Mouse (Mus musculus) leukemia stem cell, adult 10-12 weeks (primary cell): ENCODE data around the gene Eci3. TPM values are rescaled to one million over a fixed set of nuclear protein-coding genes. Genes with fewer than 3 reads are reported as not detected.

Experiments used
- polyA plus RNA-seq: library from polyadenylated mRNA; stranded (reverse); fragments of >175 nt; gene quantifications from 2 replicates; pipeline ENCODE4 v1.2.3, GENCODE M21; 2012; ENCODE audit warnings: low replicate concordance

Eci3 gene
- polyA plus RNA-seq: not detected in 2 replicates

DNA sequence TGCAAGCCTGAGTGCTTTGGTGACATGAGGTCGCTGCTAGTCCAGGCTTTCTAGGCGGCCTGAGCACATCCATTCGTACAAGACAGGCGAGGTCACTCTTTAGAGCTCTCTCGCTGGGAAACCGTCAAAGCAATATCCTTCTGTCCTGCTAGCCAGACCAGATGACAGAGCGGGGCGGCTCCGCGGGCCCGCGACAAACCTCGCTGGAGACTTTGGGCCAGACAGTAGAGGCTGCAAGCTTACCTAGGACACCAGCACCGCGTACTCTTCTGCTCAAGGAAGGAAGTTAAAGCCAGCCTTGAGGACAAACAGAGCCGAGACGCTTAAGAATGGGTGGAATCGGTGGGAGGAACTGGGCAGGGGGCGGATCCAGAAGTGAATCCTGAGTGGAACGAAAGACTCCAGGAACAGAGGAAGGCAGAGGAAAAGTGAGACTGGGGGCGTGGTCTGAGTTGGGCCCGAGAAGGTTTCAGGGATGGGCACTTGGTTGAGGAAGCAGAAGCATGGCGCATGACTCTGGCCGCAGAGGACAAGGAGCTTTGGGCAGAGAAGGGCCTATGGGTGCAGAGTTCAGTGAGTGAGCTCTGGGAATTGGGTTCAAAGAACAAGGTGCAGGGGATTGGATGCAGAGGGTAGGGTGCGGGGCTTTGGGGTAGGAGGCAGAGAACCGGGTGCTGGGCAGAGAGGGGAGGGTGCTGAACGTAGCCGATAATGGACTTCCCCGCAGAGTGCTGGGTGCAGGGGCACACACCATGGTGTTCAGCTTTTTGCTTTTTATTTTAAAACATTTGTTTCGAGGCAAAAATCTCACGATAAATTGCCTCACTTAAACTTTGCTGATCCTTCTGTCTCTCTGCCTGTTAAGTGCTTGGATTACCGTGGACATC lies at the start of gene Eci3:
Gene Eci3, minus strand, starts transcription at position 300 of the 887 bp plus-strand sequence.

DNA sequence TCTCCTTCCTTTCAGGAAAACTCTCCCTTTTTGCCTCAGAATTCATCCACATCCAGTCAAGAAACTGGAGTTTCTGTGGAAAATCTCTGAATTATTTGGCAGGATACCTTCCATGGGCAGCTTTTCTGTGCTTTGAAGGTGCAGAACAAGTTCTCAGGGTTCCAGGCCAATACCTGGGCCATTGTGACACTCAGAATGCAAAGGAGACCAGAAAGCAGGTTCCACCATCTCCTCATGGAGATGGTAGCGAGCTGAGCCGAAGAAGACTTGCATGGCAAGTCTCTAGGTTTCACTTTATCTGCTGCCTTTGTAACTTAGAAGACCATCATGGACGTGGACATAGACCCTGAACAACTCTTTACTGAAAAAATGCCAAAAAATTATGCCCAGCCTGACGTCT lies 39.4 kb downstream of the Eci3 start, which contains the start of the genes Fam217a and 4933417A18Rik:
Gene Fam217a, minus strand, starts transcription at position 101 of the 400 bp plus-strand sequence.
Gene 4933417A18Rik, plus strand, starts transcription at position 200 of the 400 bp plus-strand sequence.

Other genes starting within 250 kb of the Eci3 start
- not detected in 2 replicates for gene Fam50b, start 229.0 kb downstream of the Eci3 start, polyA plus RNA-seq
- 15.8 and 30.8 TPM in 2 replicates for gene Prpf4b, start 88.5 kb downstream of the Eci3 start, polyA plus RNA-seq
- not detected in 2 replicates for gene Fam217a, start 39.5 kb downstream of the Eci3 start, polyA plus RNA-seq
- not detected in 2 replicates for gene 4933417A18Rik, start 39.4 kb downstream of the Eci3 start, polyA plus RNA-seq
- 4.5 and 30.7 TPM in 2 replicates for gene Eci2, start 63.3 kb upstream of the Eci3 start, polyA plus RNA-seq